Mouse (Mus musculus) lung, postnatal 0 days (tissue): ENCODE data around the gene Vmn2r85.
"Not testable (repeated sequence)": the region's sequence is repeated elsewhere in the genome, so short reads cannot be mapped to it uniquely, and the experiment has no call there.

Source experiments
- CTCF ChIP-seq: IDR thresholded peaks from 2 replicates; pipeline ENCODE4 v1.5.1; 2016; ENCODE audit warnings: antibody characterized with exemption, mild to moderate bottlenecking
- EP300 ChIP-seq: IDR thresholded peaks from 2 replicates; pipeline ENCODE4 v1.6.1; 2016; ENCODE audit warnings: antibody characterized with exemption, mild to moderate bottlenecking, control low read depth

- TF ChIP-seq CTCF, EP300: not testable (repeated sequence)
Measured at GRCm38 (mm10) chr10:130422368-130422767, 7.1 kb downstream of the Vmn2r85 start.
